Mouse (Mus musculus) cortical plate, adult 2 months (tissue): ENCODE data around the gene Ank3.

Source experiments
- CTCF ChIP-seq: fragments of 200-500 bp; IDR thresholded peaks from 2 replicates; pipeline ENCODE4 v1.5.1; 2011; ENCODE audit warnings: mild to moderate bottlenecking, control low read depth, low read length; ENCODE audit not compliant: insufficient read depth; ENCODE audit errors: extremely low read depth
- POLR2A ChIP-seq: fragments of 200-500 bp; IDR thresholded peaks from 2 replicates; pipeline ENCODE4 v1.6.1; 2011; ENCODE audit warnings: mild to moderate bottlenecking, low read length, control low read depth; ENCODE audit not compliant: insufficient read depth; ENCODE audit errors: extremely low read depth

DNA sequence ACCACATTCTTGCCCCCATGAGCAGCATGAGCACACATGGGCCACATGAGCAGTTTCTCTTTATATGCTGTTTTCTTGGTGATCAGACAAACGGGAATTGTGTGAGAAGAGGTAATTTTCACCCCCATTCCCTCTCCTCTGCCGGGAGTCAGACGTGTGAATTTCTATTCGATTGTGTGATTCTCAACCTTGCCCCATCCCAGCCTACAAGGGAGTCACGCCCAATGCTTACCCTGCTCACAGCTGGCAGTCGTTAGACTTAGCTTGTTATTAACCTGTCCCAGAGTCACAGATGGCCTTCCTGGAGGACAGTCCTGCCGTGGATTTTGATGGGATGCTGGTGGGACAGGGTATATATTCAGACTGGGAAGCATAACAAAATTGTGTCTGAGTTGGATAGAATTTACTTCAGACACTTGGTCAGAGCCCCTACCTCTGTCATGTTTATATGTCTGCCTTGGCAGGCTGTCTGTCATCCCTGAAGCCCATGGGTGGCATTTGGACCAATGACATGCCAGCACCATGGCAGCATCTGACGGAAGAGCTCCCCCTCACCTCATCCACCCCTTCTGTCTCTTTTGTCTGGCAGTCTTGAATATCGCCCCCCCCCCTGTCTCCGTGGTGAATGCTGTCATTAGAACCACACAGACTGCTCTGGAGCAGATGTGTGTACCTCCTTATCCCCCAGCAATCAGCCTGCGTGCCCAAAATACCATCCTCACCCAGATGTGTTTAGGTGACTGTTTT is 237.5 kb downstream of the Ank3 start:
- TF ChIP-seq POLR2A (no peak), CTCF (no peak)
